Mouse (Mus musculus): ENCODE measurements at regions not wholly inside any gene's neighbourhood (a gene's known extent, or its start where the extent isn't known, plus 50 kb on each side); places are given as distances from the start of the nearest gene placed in this dataset.

- TF ChIP-seq CTCF (IDR thresholded peaks at IDR 0.05; ENCODE audit: low read depth, low read length) (no peak), POLR2A (IDR thresholded peaks at IDR 0.05; ENCODE audit: borderline replicate concordance, low read depth, low read length) (no peak)
- no peak overlapping the region for H3K27ac ChIP-seq (ENCODE audit: insufficient read depth, low read depth, low read length)
- no peak overlapping the region for H3K4me3 ChIP-seq (ENCODE audit: insufficient read depth, low read length)
- peaks cover 31% of the 10 kb centered on the region for H3K4me1 ChIP-seq (ENCODE audit: control insufficient read depth, insufficient read depth, low read length)
These were observed 220.0 kb upstream of the Dkk2 start for GRCm38 (mm10) chr3:131865106-131865505.

DNA sequence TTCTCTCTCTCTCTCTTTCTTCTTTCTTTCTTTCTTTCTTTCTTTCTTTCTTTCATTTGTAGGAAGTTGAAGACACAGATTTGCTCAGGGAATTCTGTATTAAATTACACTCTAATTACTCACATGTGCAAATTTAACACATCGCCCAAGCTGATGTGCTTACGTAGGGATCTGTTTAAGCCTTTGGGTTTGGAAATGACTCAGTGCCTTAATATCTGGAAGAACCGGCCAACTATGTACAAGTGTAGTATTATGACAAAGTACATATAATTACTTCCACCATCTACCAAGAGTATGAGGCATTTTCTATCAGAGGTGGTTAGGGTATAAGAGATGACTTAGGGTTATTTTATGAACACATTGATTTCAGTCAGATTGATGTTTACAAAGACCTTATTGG lies 217.8 kb upstream of the Dkk2 start:
- peaks cover 27% of the 10 kb centered on the region for H3K4me1 ChIP-seq (ENCODE audit: control insufficient read depth, insufficient read depth, low read length)
- no peak overlapping the region for H3K4me3 ChIP-seq (ENCODE audit: insufficient read depth, low read length)
- TF ChIP-seq CTCF (IDR thresholded peaks at IDR 0.05; ENCODE audit: low read depth, low read length): no peak
- no peak for TF ChIP-seq POLR2A (IDR thresholded peaks at IDR 0.05; ENCODE audit: borderline replicate concordance, low read depth, low read length)
- no peak overlapping the region; the same call in 1 of the 2 replicates for H3K27ac ChIP-seq (ENCODE audit: insufficient read depth, low read depth, low read length)

- Histone ChIP-seq H3K27ac (ENCODE audit: insufficient read depth, low read depth, low read length) (peak overlapping the region; percentile 91), H3K4me1 (ENCODE audit: control insufficient read depth, insufficient read depth, low read length) (peaks cover 27% of the 10 kb centered on the region), H3K4me3 (ENCODE audit: insufficient read depth, low read length) (no peak overlapping the region)
- TF ChIP-seq CTCF (IDR thresholded peaks at IDR 0.05; ENCODE audit: low read depth, low read length) (no peak), POLR2A (IDR thresholded peaks at IDR 0.05; ENCODE audit: borderline replicate concordance, low read depth, low read length) (no peak)
These were observed 216.7 kb upstream of the Dkk2 start for GRCm38 (mm10) chr3:131868219-131868964.

DNA sequence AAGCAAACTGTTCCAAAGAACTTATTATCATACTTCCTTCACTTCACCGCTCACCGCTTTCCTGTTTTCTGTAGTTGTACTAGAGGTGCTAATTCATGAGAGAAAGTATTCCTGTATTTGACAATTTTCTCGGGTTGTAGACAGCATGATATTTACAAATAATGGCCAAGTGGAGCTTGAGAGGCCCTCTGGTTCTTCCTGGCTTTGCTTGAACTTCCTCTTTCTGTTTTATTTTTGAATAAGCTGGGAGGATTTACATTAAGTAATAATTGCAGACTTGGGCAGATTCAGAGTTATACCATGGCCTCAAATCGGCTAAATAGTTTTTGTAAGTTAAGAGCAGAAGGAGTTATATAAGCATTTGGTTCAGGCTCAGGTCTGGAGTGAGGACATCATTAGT lies 215.8 kb upstream of the Dkk2 start:
- H3K27ac ChIP-seq (ENCODE audit: insufficient read depth, low read depth, low read length): peak overlapping the region; percentile 91
- no peak overlapping the region for H3K4me3 ChIP-seq (ENCODE audit: insufficient read depth, low read length)
- TF ChIP-seq POLR2A (IDR thresholded peaks at IDR 0.05; ENCODE audit: borderline replicate concordance, low read depth, low read length): no peak
- no peak for TF ChIP-seq CTCF (IDR thresholded peaks at IDR 0.05; ENCODE audit: low read depth, low read length)
- H3K4me1 ChIP-seq (ENCODE audit: control insufficient read depth, insufficient read depth, low read length): peaks cover 27% of the 10 kb centered on the region

GRCm38 (mm10) chr3:131882667-131883066 lies 202.4 kb upstream of the Dkk2 start:
- peaks cover 20% of the 10 kb centered on the region for H3K4me1 ChIP-seq (ENCODE audit: control insufficient read depth, insufficient read depth, low read length)
- TF ChIP-seq POLR2A (IDR thresholded peaks at IDR 0.05; ENCODE audit: borderline replicate concordance, low read depth, low read length) (no peak), CTCF (IDR thresholded peaks at IDR 0.05; ENCODE audit: low read depth, low read length) (no peak)
- H3K27ac ChIP-seq (ENCODE audit: insufficient read depth, low read depth, low read length): no peak overlapping the region
- H3K4me3 ChIP-seq (ENCODE audit: insufficient read depth, low read length): no peak overlapping the region

DNA sequence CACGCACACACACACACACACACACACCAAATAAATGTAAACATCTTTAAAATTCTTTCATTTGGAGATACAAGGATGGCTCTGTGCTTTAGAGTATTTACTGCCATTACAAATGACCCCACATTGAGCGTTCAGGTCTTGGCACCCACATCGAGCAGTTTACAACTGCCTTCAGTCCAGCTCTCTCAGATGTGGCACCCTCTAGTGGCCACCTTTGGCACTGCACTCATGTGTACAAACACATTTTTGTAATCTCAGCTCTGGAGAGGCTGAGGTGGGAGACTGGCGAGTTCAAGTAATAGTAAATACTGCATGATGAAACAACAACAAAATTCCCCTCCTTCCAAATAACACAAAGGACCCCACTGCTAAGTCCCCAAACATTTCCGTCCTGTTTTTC lies 198.6 kb upstream of the Dkk2 start:
- Histone ChIP-seq H3K4me1 (ENCODE audit: control insufficient read depth, insufficient read depth, low read length) (peaks cover 20% of the 10 kb centered on the region), H3K4me3 (ENCODE audit: insufficient read depth, low read length) (no peak overlapping the region), H3K27ac (ENCODE audit: insufficient read depth, low read depth, low read length) (no peak overlapping the region)
- peak; percentile 96 for TF ChIP-seq CTCF (IDR thresholded peaks at IDR 0.05; ENCODE audit: low read depth, low read length)
- no peak for TF ChIP-seq POLR2A (IDR thresholded peaks at IDR 0.05; ENCODE audit: borderline replicate concordance, low read depth, low read length)

DNA sequence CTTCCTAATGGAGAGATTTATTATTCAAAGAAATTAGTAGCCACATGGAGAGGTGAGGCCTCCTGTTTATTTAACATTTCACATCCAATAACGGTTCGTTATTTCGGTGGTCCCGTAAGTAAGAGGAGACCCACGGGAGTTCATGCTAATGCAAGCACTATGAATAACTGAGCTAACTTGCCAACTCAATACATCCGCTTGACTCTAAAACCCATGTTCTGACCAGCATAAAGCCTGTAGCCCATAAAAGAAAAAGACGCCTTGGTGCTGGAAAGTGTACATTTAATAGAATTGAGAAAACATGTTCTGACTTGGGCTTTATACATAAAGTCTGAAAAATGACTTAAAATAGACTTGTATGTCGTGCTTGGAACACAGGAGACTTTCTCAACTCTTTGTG lies 198.1 kb upstream of the Dkk2 start:
- Histone ChIP-seq H3K4me3 (ENCODE audit: insufficient read depth, low read length) (no peak overlapping the region), H3K27ac (ENCODE audit: insufficient read depth, low read depth, low read length) (no peak overlapping the region)
- no peak for TF ChIP-seq POLR2A (IDR thresholded peaks at IDR 0.05; ENCODE audit: borderline replicate concordance, low read depth, low read length)
- no peak for TF ChIP-seq CTCF (IDR thresholded peaks at IDR 0.05; ENCODE audit: low read depth, low read length)

GRCm38 (mm10) chr3:131887670-131888069 lies 197.4 kb upstream of the Dkk2 start:
- H3K4me1 ChIP-seq (ENCODE audit: control insufficient read depth, insufficient read depth, low read length): peaks cover 22% of the 10 kb centered on the region
- TF ChIP-seq CTCF (IDR thresholded peaks at IDR 0.05; ENCODE audit: low read depth, low read length): no peak
- TF ChIP-seq POLR2A (IDR thresholded peaks at IDR 0.05; ENCODE audit: borderline replicate concordance, low read depth, low read length): no peak
- H3K4me3 ChIP-seq (ENCODE audit: insufficient read depth, low read length): no peak overlapping the region
- H3K27ac ChIP-seq (ENCODE audit: insufficient read depth, low read depth, low read length): no peak overlapping the region

More for the DNA sequence above, 198.1 kb upstream of the Dkk2 start:
- H3K4me1 ChIP-seq (ENCODE audit: control insufficient read depth, insufficient read depth, low read length): peaks cover 21% of the 10 kb centered on the region

GRCm38 (mm10) chr3:131891941-131892340 lies 193.2 kb upstream of the Dkk2 start:
- H3K27ac ChIP-seq (ENCODE audit: insufficient read depth, low read depth, low read length): no peak overlapping the region
- H3K4me1 ChIP-seq (ENCODE audit: control insufficient read depth, insufficient read depth, low read length): peaks cover 31% of the 10 kb centered on the region
- no peak overlapping the region for H3K4me3 ChIP-seq (ENCODE audit: insufficient read depth, low read length)
- no peak for TF ChIP-seq POLR2A (IDR thresholded peaks at IDR 0.05; ENCODE audit: borderline replicate concordance, low read depth, low read length)
- no peak for TF ChIP-seq CTCF (IDR thresholded peaks at IDR 0.05; ENCODE audit: low read depth, low read length)

GRCm38 (mm10) chr3:131893061-131893804 lies 191.9 kb upstream of the Dkk2 start:
- Histone ChIP-seq H3K4me1 (ENCODE audit: control insufficient read depth, insufficient read depth, low read length) (peaks cover 31% of the 10 kb centered on the region), H3K4me3 (ENCODE audit: insufficient read depth, low read length) (no peak overlapping the region), H3K27ac (ENCODE audit: insufficient read depth, low read depth, low read length) (no peak overlapping the region)
- TF ChIP-seq CTCF (IDR thresholded peaks at IDR 0.05; ENCODE audit: low read depth, low read length) (no peak), POLR2A (IDR thresholded peaks at IDR 0.05; ENCODE audit: borderline replicate concordance, low read depth, low read length) (no peak)
